Mouse (Mus musculus): ENCODE data around the gene Spag9.

Spag9 gene

GRCm38 (mm10) chr11:93995720-93996305 lies at the start of gene Spag9:
TSS of gene Spag9 (plus strand) at chr11:93996091.
- DNase-seq (ENCODE audit: low spot score in 2 of 2), result peak; percentile 90 to 94

DNA sequence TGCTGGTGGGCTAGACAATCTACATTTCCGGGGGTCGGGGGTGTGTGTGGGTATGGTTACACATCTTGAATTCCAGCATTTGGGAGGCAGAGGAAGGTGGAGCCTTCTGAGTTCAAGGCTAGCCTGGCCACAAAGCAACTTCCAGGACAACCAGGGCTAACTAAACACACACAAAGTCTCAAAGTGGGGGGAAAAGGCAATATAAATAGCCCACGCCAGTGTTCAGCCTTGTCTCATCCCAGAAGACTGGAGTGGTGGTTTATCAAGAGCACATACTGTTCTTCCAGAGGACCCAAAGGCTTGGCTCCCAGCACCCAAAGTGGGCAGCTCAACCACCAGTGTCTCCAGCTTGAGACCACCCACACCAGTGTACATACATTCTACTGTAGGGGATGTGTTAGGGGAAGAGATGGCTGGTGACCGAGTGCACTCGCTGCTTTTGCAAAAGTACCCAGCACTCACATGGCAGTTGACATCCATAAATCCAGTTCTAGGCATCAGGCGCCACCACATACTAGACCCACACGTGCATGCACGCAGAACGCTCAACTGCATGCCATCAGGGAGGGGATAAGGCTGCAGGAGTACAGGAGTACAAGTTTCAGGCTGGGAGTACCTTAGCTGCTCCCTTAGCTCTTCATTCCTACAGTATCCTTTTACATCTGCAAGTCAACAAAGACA lies 46.9 kb upstream of the Spag9 start:
- DNase-seq (ENCODE audit: low spot score in 2 of 2), result no peak

DNA sequence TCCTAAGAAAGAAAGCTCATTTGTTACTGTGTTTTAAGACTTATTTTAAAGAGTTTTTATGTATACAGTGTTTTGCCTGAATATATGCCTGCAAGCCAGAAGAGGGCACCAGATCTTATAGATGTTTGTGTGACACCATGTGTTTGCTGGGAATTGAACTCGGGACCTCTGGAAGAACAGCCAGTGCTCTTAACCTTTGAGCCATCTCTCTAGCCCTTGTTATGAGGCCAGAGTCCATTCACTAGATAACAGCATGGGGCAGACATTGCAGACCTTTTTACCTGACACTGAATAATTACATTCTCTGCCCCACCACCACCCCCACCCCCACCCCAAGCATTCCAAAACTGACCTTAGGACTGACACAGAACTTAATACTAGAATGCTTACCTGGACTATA lies 45.8 kb upstream of the Spag9 start:
- no peak for DNase-seq (ENCODE audit: low spot score in 2 of 2)

GRCm38 (mm10) chr11:93952376-93952775 lies 43.5 kb upstream of the Spag9 start:
- no peak for DNase-seq (ENCODE audit: low spot score in 2 of 2)

DNA sequence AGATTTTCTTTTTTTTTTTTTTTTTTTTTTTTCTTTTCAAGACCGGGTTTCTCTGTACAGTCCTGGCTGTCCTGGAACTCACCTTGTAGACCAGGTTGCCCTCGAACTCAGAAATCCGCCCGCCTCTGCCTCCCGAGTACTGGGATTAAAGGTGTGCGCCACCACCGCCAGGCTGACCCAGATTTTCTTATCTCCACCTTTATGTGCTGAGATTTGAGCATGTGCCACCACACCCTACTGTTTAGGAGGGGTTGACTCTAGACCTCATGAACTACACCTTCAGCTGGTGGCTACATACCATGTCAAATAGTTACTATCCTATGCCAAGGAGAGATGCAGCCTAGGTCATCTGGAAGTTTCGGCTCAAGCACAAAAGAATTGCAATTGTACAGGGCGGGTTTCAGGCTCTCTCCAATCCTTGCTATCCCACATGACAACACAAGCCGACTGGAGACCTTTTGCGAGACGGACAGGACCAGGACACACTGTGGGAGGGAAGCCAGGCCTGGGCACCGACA lies 41.1 kb upstream of the Spag9 start:
- DNase-seq (ENCODE audit: low spot score in 2 of 2), result no peak

- DNase-seq (ENCODE audit: low spot score in 2 of 2), result peak; percentile 89 to 90
Measured at GRCm38 (mm10) chr11:93955256-93956150, 40.4 kb upstream of the Spag9 start.

DNA sequence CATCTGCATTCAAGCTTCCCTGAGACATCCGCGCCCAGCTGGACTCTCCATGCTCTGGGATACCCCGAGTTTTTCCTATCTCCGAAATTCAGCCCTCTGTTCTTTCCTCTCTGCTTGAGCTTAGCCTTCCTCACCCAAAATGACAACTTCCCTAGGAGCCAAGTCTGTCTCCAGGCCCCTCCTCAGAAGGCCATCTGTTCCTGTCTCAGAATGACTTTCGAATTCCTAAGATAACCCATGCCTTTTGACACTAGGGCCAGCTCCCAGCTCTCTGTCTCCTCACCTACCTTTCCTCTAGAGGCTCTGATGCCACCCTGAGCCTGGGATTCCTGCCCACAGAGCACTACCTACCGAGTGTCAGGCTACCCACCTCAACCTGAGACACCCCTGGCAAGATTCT lies 39.7 kb upstream of the Spag9 start, which contains the start of gene Nme2:
TSS of gene Nme2 (minus strand) at position 101 of the 400 bp plus-strand sequence.
- DNase-seq (ENCODE audit: low spot score in 2 of 2), result no peak

DNA sequence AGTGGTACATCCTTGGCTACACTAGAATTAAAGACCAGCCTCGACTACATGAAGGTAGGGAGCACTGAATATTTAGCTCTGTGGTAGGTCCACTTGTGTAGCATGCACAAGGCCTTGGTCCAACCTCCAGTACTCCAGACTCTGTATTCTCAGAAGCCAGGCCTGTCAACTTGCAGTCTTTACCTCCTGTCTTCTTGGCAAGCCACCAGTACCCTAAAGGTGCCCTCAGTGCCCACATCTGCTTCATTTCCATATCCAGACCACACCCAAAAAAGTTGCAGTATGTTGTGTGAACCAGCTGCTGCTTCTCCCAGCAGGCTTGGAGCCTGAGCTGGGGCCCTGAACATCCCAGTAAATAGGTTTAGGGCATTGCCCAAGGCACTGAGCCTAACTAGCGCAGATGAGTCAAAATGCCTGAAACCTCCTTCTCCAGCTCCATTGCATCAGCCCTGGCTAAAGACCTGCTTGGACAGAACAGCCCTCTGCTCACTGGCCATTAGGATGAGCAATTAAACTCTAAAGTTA lies 38.8 kb upstream of the Spag9 start:
- no peak for DNase-seq (ENCODE audit: low spot score in 2 of 2)

DNA sequence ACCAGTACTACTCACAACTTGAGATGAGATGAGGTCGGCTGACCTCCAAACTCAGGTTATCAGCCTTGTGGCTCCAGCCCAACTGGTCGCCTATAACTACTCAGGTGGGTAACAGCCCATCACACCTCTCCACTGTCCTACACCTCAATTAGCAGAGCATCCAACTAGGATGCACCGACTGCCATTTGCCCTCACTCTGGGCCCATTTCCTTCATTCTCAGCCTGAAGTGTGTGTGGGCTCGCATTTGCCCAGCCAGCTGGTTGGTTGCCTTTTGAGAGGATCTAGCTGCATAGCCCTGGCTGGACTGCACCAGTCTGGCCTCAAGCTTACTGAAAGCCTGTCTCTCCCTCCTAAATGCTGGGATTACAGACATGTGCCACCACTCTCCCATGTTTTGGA lies 38.1 kb upstream of the Spag9 start:
- no peak for DNase-seq (ENCODE audit: low spot score in 2 of 2)

DNA sequence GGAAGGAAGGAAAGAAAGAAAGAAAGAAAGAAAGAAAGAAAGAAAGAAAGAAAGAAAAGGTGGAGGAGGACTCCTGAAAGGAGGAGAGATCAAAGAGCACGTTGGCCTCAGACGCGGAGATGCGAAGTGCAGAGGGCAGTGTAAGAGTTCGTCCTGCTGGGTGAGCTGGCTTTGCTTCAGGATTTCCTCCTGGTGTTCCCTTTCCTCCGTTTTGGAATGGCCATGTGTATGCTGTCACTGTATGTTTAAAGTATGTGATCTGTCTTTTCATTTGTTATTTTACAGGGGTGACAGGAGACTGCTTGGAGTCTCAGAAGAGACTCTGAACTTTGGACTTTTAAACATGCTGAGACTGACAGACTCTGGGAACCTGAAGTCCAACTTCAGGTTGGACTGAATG lies 34.4 kb upstream of the Spag9 start:
- DNase-seq (ENCODE audit: low spot score in 2 of 2), result no peak

DNA sequence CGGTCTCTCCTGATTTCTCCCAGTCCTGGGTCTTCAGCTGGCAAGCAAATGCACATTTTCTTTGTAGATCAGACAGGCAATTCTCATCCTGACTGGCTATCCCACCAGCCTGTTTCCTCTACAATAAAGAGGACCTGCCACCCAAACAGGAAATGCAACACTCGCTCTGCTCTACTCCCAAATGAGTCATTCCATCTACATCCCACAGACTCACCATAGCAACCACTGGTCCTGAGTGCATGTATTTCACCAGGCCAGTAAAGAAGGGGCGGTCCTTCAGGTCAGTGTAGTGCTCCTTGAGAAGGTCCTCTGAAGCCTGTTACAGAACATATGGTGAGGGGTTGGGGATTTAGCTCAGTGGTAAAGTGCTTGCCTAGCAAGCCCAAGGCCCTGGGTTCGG lies 32.9 kb upstream of the Spag9 start:
- no peak for DNase-seq (ENCODE audit: low spot score in 2 of 2)

GRCm38 (mm10) chr11:93965391-93965790 lies 30.5 kb upstream of the Spag9 start:
- no peak for DNase-seq (ENCODE audit: low spot score in 2 of 2)

DNA sequence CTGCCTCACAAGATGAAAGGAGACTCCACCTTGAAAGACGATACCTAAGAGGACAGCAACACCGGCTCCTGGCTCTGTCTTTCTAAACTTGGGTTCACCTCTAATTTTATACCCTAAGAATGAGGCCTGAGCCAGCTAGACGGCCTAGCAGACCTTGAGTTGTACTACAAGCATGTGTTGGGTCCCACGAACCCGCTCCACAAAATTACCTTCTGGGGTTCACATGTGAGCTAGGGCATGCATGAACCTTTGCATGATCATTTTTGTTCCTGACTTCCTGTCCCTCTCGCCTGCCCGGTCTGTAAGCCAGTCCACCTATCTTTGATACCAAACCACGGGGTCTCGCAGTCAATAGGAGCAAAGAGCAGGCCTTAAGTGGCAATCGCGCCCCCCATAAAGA lies 28.5 kb upstream of the Spag9 start:
- DNase-seq (ENCODE audit: low spot score in 2 of 2), result no peak

DNA sequence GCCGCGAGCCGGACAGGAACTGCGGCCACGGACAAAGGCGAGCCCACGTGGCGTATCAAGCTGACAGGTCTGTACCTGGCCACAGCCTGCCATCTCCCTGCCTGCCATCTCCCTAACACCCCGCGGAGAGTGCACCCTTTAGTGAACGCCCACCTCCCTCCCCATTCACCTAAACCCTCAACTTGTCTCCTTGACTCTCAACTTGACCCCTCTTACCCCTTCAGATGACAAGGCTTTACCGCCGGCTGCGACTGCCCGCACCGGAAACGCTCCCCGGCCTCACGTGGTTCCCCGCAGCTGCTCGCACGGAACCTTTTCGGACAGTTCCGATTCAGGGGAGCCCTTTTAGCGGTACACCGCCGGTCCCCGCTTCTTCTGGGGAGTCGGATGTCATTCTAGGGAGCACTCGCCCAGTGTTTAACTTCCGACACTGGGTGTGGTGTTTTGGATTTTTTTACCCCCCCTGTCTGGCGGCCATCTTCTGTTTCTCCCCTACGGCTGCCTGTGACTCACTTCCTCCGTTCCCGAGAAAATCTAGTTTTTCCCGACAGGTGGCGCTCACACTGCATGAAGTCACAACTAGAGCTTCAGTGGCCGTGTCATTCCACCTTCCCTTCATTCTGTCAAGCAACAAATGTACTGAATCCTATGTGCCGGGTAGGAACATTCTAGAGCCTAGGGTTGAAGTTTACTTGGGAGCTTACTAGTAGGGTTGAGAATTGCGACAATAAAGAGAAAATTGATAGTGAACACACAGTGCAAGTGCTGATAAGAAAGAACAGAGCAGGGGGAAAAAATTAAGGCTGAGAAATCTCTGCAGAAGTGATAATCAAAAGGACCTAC lies 27.7 kb upstream of the Spag9 start, which contains the start of the genes Gm20390 and Nme1:
TSS of gene Gm20390 (minus strand) at position 289 of the 843 bp plus-strand sequence.
TSS of gene Nme1 (minus strand) at position 517 of the 843 bp plus-strand sequence.
- DNase-seq (ENCODE audit: low spot score in 2 of 2), result peak; percentile 95 to 98

DNA sequence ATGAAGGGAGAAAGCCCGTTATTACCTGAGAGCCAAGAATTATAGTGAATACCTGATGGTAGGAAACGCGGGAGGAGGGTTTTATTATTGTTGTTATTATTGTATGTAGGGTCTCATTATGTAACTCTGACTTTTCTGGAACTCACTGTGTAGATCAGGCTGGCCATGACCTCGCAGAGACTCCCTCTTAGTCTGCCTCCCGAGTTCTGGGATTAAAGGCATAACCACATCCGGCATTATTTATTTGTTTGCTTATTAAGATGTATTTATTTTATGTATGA lies 27.1 kb upstream of the Spag9 start:
- no peak for DNase-seq (ENCODE audit: low spot score in 2 of 2)

DNA sequence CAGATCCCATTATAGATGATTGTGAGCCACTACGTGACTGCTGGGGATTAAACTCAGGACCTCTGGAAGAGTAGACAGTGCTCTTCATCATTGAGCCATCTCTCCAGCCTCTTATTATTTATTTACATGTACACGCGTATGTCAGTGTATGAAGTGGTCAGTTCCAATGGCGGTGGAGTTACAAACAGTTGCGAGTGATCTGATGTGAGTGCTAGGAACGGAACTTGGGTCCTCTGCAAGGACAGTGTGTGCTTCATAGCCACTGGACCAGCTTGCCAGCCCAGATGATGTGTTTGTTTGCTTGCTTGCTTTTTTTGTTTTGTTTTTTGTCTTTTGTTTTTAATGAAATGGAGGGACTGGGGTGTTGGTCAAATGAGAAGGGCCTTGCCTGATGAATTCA lies 26.7 kb upstream of the Spag9 start:
- DNase-seq (ENCODE audit: low spot score in 2 of 2), result no peak

DNA sequence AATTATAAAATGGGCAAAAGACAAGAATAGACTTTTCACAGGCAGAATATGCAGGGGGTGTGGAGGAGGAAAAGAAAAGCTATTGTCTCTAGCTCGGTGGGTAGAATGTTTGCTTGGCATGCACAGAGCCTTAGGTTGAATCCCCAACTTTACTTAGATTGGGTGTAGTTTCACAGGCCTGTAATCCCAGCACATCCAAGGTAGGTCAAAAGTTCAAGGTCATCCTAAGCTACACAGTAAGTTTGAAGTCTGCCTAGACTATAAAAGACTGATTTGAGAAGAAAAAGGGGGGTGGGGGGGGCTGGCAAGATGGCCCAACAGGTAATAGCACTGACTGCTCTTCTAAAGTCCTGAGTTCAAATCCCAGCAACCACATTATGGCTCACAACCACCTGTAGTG lies 26.1 kb upstream of the Spag9 start:
- no peak for DNase-seq (ENCODE audit: low spot score in 2 of 2)

GRCm38 (mm10) chr11:93972951-93973350 lies 22.9 kb upstream of the Spag9 start:
- no peak for DNase-seq (ENCODE audit: low spot score in 2 of 2)

DNA sequence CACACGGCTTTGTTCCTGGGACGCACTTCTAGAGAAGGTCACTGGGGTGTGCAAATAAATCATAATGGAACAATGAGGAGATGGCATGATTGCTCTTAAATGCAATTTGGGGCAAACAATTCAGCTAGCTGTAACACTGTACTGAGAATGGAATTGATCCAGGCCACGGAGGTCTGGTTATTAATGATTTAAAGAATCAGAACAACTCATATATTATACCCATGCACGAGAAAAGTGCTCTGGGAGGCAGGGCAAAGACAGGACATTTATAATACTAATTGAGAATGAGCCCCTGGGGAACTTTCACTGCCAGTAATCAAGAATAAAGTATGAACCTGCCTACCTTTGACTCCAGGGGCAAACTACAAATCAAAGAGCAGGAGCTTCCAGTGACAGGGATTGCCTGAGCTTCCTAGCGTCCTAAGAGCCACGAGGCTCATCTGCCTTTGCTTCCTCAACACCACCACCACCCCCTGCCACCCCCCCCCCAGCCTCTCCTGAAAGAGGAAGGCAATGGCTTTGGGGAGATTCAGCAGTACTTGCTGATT lies 16.3 kb upstream of the Spag9 start:
- no peak for DNase-seq (ENCODE audit: low spot score in 2 of 2)

DNA sequence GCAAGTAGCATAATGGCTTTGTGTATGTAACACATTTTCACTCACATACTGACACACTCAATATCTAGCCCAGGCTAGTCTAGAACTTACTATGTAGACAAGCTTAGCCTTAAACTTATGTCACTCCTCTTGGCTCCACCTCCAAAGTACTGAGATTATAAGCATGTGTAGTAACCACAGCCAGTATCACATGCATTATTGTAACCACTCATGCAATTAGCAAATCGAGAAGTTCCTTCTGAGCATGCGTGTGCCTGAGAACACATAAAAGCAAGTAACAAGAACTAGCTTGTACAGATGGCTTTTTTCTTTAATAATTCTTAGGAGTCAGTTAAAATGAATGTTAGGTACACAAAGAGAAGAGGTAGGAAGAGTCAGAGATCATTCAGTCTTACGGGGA lies 11.3 kb upstream of the Spag9 start:
- no peak for DNase-seq (ENCODE audit: low spot score in 2 of 2)

- no peak for DNase-seq (ENCODE audit: low spot score in 2 of 2)
Measured at GRCm38 (mm10) chr11:93985265-93985664, 10.6 kb upstream of the Spag9 start.

Measured in thymus, postnatal 10 days (tissue).